Mouse (Mus musculus) kidney, embryonic 15.5 days (tissue): ENCODE results near the gene Rhox4f. TPM values are rescaled to one million over a fixed set of nuclear protein-coding genes. Genes with fewer than 3 reads are reported as not detected.
"Not testable (repeated sequence)": the region's sequence is repeated elsewhere in the genome, so short reads cannot be mapped to it uniquely, and the experiment has no call there.

Experiments used
- ATAC-seq: fragments of 200-750 bp; cut with Nextera tagmentation; replicated peaks from 2 replicates; pipeline ENCODE4 v1.8.0; 2017; ENCODE audit warnings: moderate TSS enrichment; ENCODE audit not compliant: low FRiP score
- H3K27ac ChIP-seq: fragments of 300-500 bp; sonication (generic); 2 replicates; pipeline ENCODE4 v1.5.1; 2015; ENCODE audit warnings: mild to moderate bottlenecking, inconsistent platforms
- H3K27me3 ChIP-seq: fragments of 300-500 bp; sonication (generic); 2 replicates; pipeline ENCODE4 v1.6.1; 2015; ENCODE audit warnings: inconsistent platforms
- H3K36me3 ChIP-seq: fragments of 300-500 bp; sonication (generic); 2 replicates; pipeline ENCODE4 v1.6.1; 2015; ENCODE audit warnings: inconsistent platforms
- H3K4me1 ChIP-seq: fragments of 300-500 bp; sonication (generic); 2 replicates; pipeline ENCODE4 v1.6.1; 2015; ENCODE audit warnings: inconsistent platforms
- H3K4me2 ChIP-seq: fragments of 300-500 bp; sonication (generic); 2 replicates; pipeline ENCODE4 v1.6.1; 2015; ENCODE audit warnings: moderate library complexity, mild to moderate bottlenecking, inconsistent platforms
- H3K4me3 ChIP-seq: fragments of 300-500 bp; sonication (generic); replicated peaks from 2 replicates; pipeline ENCODE4 v1.5.1; 2015; ENCODE audit warnings: mild to moderate bottlenecking, inconsistent platforms
- H3K9ac ChIP-seq: fragments of 300-500 bp; sonication (generic); 2 replicates; pipeline ENCODE4 v1.6.1; 2015; ENCODE audit warnings: mild to moderate bottlenecking, inconsistent platforms
- H3K9me3 ChIP-seq: fragments of 300-500 bp; sonication (generic); replicated peaks from 2 replicates; pipeline ENCODE4 v1.6.1; 2016; ENCODE audit warnings: inconsistent platforms
- WGBS: fragments of 180-500 bp; shearing (Covaris S2); methylation state at CpG from one replicate; pipeline ENCODE4 v1.1.7; 2015; ENCODE audit warnings: mixed read lengths; 5-methylcytosine and 5-hydroxymethylcytosine counted together
- polyA plus RNA-seq: library from polyadenylated mRNA; unstranded; fragments of >200 nt; fragmentation: Nextera tagmentation; extraction: Ambion mirVana; gene quantifications from 2 replicates; pipeline ENCODE4 v1.2.1, GENCODE M21; 2015

Rhox4f gene
- polyA plus RNA-seq: not detected in 2 replicates

- not testable (repeated sequence) for H3K9me3 ChIP-seq, ATAC-seq, H3K27me3 ChIP-seq, H3K36me3 ChIP-seq, H3K4me1 ChIP-seq, H3K4me2 ChIP-seq, H3K4me3 ChIP-seq, H3K27ac ChIP-seq, H3K9ac ChIP-seq
- 92% methylated on average over 18 of the region's 19 CpGs for WGBS
Observed at GRCm38 (mm10) chrX:37607604-37608003, at the start of gene Rhox4f. Gene Rhox4f, minus strand, starts transcription at chrX:37607704.

GRCm38 (mm10) chrX:37651227-37651626 lies 43.7 kb upstream of the Rhox4f start, which contains the start of gene Rhox4g:
Gene Rhox4g, minus strand, starts transcription at chrX:37651327.
- not testable (repeated sequence) for H3K27ac ChIP-seq, ATAC-seq, H3K9me3 ChIP-seq, H3K36me3 ChIP-seq, H3K4me2 ChIP-seq, H3K27me3 ChIP-seq, H3K4me1 ChIP-seq, H3K4me3 ChIP-seq, H3K9ac ChIP-seq
- WGBS: 93% methylated on average over 16 of the region's 20 CpGs

GRCm38 (mm10) chrX:37643370-37643769 lies 35.9 kb upstream of the Rhox4f start, which contains the start of gene Rhox2g:
Gene Rhox2g, minus strand, starts transcription at chrX:37643470.
- not testable (repeated sequence) for H3K4me1 ChIP-seq, H3K4me3 ChIP-seq, H3K9ac ChIP-seq, H3K36me3 ChIP-seq, ATAC-seq, H3K4me2 ChIP-seq, H3K27me3 ChIP-seq, H3K27ac ChIP-seq, H3K9me3 ChIP-seq
- WGBS: 92% methylated on average over 6 of the region's 6 CpGs

- H3K9ac ChIP-seq, H3K9me3 ChIP-seq, ATAC-seq, H3K27me3 ChIP-seq, H3K4me3 ChIP-seq, H3K4me2 ChIP-seq, H3K4me1 ChIP-seq, H3K36me3 ChIP-seq, H3K27ac ChIP-seq: not testable (repeated sequence)
- WGBS: 93% methylated on average over 2 of the region's 2 CpGs
Observed at GRCm38 (mm10) chrX:37628512-37628911, 21.0 kb upstream of the Rhox4f start, which contains the start of gene Rhox3g. Gene Rhox3g, minus strand, starts transcription at chrX:37628612.

- not testable (repeated sequence) for H3K4me3 ChIP-seq, H3K27ac ChIP-seq, H3K4me2 ChIP-seq, H3K9ac ChIP-seq, H3K27me3 ChIP-seq, ATAC-seq, H3K4me1 ChIP-seq, H3K9me3 ChIP-seq, H3K36me3 ChIP-seq
Observed at GRCm38 (mm10) chrX:37580692-37581091, 26.8 kb downstream of the Rhox4f start, which contains the start of gene Rhox3f. Gene Rhox3f, plus strand, starts transcription at chrX:37580992.

- H3K4me1 ChIP-seq, H3K4me3 ChIP-seq, H3K36me3 ChIP-seq, H3K27ac ChIP-seq, H3K4me2 ChIP-seq, H3K9me3 ChIP-seq, ATAC-seq, H3K9ac ChIP-seq, H3K27me3 ChIP-seq: not testable (repeated sequence)
- WGBS: 45% methylated on average over 2 of the region's 2 CpGs
Observed at GRCm38 (mm10) chrX:37572638-37573037, 34.9 kb downstream of the Rhox4f start.

GRCm38 (mm10) chrX:37571105-37571504 lies 36.4 kb downstream of the Rhox4f start, which contains the start of gene Rhox2f:
Gene Rhox2f, plus strand, starts transcription at chrX:37571405.
- not testable (repeated sequence) for H3K4me1 ChIP-seq, H3K9me3 ChIP-seq, H3K4me2 ChIP-seq, H3K4me3 ChIP-seq, H3K9ac ChIP-seq, H3K27me3 ChIP-seq, ATAC-seq, H3K36me3 ChIP-seq, H3K27ac ChIP-seq
- WGBS: 91% methylated on average over 8 of the region's 8 CpGs

- H3K9me3 ChIP-seq, H3K9ac ChIP-seq, H3K27me3 ChIP-seq, H3K27ac ChIP-seq, H3K4me3 ChIP-seq, H3K4me2 ChIP-seq, H3K36me3 ChIP-seq, ATAC-seq, H3K4me1 ChIP-seq: not testable (repeated sequence)
- 94% methylated on average over 10 of the region's 18 CpGs for WGBS
Observed at GRCm38 (mm10) chrX:37557112-37557511, 50.4 kb downstream of the Rhox4f start, which contains the start of gene Rhox4e. Gene Rhox4e, plus strand, starts transcription at chrX:37557412.

Other genes starting within 250 kb of the Rhox4f start
- not detected in 2 replicates for gene Rhox3a2, start 227.7 kb downstream of the Rhox4f start, polyA plus RNA-seq
- gene Rhox4a2, start 216.9 kb downstream of the Rhox4f start, polyA plus RNA-seq: not detected in 2 replicates
- gene Rhox2b, start 195.6 kb downstream of the Rhox4f start, polyA plus RNA-seq: not detected in 2 replicates
- gene Rhox4b, start 175.2 kb downstream of the Rhox4f start, polyA plus RNA-seq: not detected in 2 replicates
- not detected in 2 replicates for gene Rhox2c, start 154.0 kb downstream of the Rhox4f start, polyA plus RNA-seq
- gene Rhox3c, start 149.1 kb downstream of the Rhox4f start, polyA plus RNA-seq: not detected in 2 replicates
- not detected in 2 replicates for gene Rhox4c, start 127.4 kb downstream of the Rhox4f start, polyA plus RNA-seq
- gene Rhox2d, start 114.3 kb downstream of the Rhox4f start, polyA plus RNA-seq: not detected in 2 replicates
- gene Rhox4d, start 93.3 kb downstream of the Rhox4f start, polyA plus RNA-seq: not detected in 2 replicates
- gene Rhox2e, start 77.3 kb downstream of the Rhox4f start, polyA plus RNA-seq: not detected in 2 replicates
- not detected in 2 replicates for gene Rhox3e, start 65.7 kb downstream of the Rhox4f start, polyA plus RNA-seq
- gene Rhox4e, start 50.3 kb downstream of the Rhox4f start, polyA plus RNA-seq: not detected in 2 replicates
- gene Rhox2f, start 36.3 kb downstream of the Rhox4f start, polyA plus RNA-seq: not detected in 2 replicates
- gene Rhox3f, start 26.7 kb downstream of the Rhox4f start, polyA plus RNA-seq: not detected in 2 replicates
- gene Rhox3g, start 20.9 kb upstream of the Rhox4f start, polyA plus RNA-seq: not detected in 2 replicates
- gene Rhox2g, start 35.8 kb upstream of the Rhox4f start, polyA plus RNA-seq: not detected in 2 replicates
- gene Rhox4g, start 43.6 kb upstream of the Rhox4f start, polyA plus RNA-seq: not detected in 2 replicates
- gene Rhox3h, start 61.1 kb upstream of the Rhox4f start, polyA plus RNA-seq: not detected in 2 replicates
- gene Rhox2h, start 65.6 kb upstream of the Rhox4f start, polyA plus RNA-seq: not detected in 2 replicates
- 1.9 and 2.2 TPM in 2 replicates for gene Rhox5, start 197.1 kb upstream of the Rhox4f start, polyA plus RNA-seq
- 0.16 TPM in 1 of 2 replicates, not detected in the other for gene Rhox6, start 219.2 kb upstream of the Rhox4f start, polyA plus RNA-seq
- gene Rhox7a, start 224.0 kb upstream of the Rhox4f start, polyA plus RNA-seq: not detected in 2 replicates